Mouse (Mus musculus) CD4-positive naive resting alpha-beta T cell, adult 57 days (primary cell): ENCODE results near the gene Ms4a6c. TPM values are rescaled to one million over a fixed set of nuclear protein-coding genes. Genes with fewer than 3 reads are reported as not detected.

Source experiments
- total RNA-seq: library from RNA; stranded (reverse); gene quantifications from one replicate; pipeline ENCODE4 v1.2.4, GENCODE M21; 2023

Gene Ms4a6c
- total RNA-seq, result 40.2 TPM

GRCm38 (mm10) chr19:11469215-11469614, at the start of gene Ms4a6c:
TSS of gene Ms4a6c (plus strand) at chr19:11469366.

GRCm38 (mm10) chr19:11443338-11443737, 25.8 kb upstream of the Ms4a6c start, which contains the start of gene Ms4a4b:
TSS of gene Ms4a4b (plus strand) at chr19:11443553.

GRCm38 (mm10) chr19:11485746-11486145, 16.6 kb downstream of the Ms4a6c start, which contains the start of gene Gm8369:
TSS of gene Gm8369 (plus strand) at chr19:11485938.

GRCm38 (mm10) chr19:11516246-11516645, 47.1 kb downstream of the Ms4a6c start, which contains the start of gene Ms4a6b:
TSS of gene Ms4a6b (plus strand) at chr19:11516512.

Other genes with a start within 250 kb of the Ms4a6c start
- not detected for gene Ms4a12, start 236.9 kb upstream of the Ms4a6c start, total RNA-seq
- 23.8 TPM for gene Ms4a1, start 203.1 kb upstream of the Ms4a6c start, total RNA-seq
- gene Ms4a5, start 185.5 kb upstream of the Ms4a6c start, total RNA-seq, result not detected
- gene Ms4a14, start 154.9 kb upstream of the Ms4a6c start, total RNA-seq, result not detected
- gene Ms4a7, start 133.2 kb upstream of the Ms4a6c start, total RNA-seq, result not detected
- gene Ms4a4a, start 93.8 kb upstream of the Ms4a6c start, total RNA-seq, result 2.5 TPM
- 26.5 TPM for gene Ms4a4c, start 64.6 kb upstream of the Ms4a6c start, total RNA-seq
- gene Ms4a4b, start 25.8 kb upstream of the Ms4a6c start, total RNA-seq, result 839 TPM
- 354 TPM for gene Gm8369, start 16.6 kb downstream of the Ms4a6c start, total RNA-seq
- 659 TPM for gene Ms4a6b, start 47.1 kb downstream of the Ms4a6c start, total RNA-seq
- not detected for gene Ms4a4d, start 67.4 kb downstream of the Ms4a6c start, total RNA-seq
- gene Ms4a6d, start 135.5 kb downstream of the Ms4a6c start, total RNA-seq, result 9.2 TPM
- not detected for gene Ms4a2, start 154.4 kb downstream of the Ms4a6c start, total RNA-seq
- gene Ms4a3, start 171.5 kb downstream of the Ms4a6c start, total RNA-seq, result not detected
- not detected for gene Oosp2, start 191.2 kb downstream of the Ms4a6c start, total RNA-seq
- 1.4 TPM for gene Oosp1, start 221.8 kb downstream of the Ms4a6c start, total RNA-seq
- gene Oosp3, start 227.7 kb downstream of the Ms4a6c start, total RNA-seq, result not detected